Mouse (Mus musculus) intestine, postnatal 0 days (tissue): ENCODE data around the gene Prickle2. TPM values are rescaled to one million over a fixed set of nuclear protein-coding genes. Genes with fewer than 3 reads are reported as not detected.

Source experiments
- ATAC-seq: fragments of 200-750 bp; cut with Nextera tagmentation; 2 replicates; pipeline ENCODE4 v1.8.0; 2017; ENCODE audit warnings: mild to moderate bottlenecking, moderate TSS enrichment, moderate library complexity
- H3K27ac ChIP-seq: fragments of 300-500 bp; sonication (generic); 2 replicates; pipeline ENCODE4 v1.5.1; 2014; ENCODE audit warnings: mild to moderate bottlenecking, low read depth, low read length, moderate library complexity
- H3K27me3 ChIP-seq: fragments of 300-500 bp; sonication (generic); replicated peaks from 2 replicates; pipeline ENCODE4 v1.6.1; 2014; ENCODE audit warnings: low read length, mixed read lengths; ENCODE audit not compliant: control insufficient read depth, insufficient read depth
- H3K36me3 ChIP-seq: fragments of 300-500 bp; sonication (generic); 2 replicates; pipeline ENCODE4 v1.6.1; 2014; ENCODE audit warnings: mild to moderate bottlenecking, moderate library complexity; ENCODE audit not compliant: control insufficient read depth, insufficient read depth
- H3K4me1 ChIP-seq: fragments of 300-500 bp; sonication (generic); replicated peaks from 2 replicates; pipeline ENCODE4 v1.6.1; 2014; ENCODE audit warnings: antibody characterized with exemption, low read length, mixed read lengths; ENCODE audit not compliant: control insufficient read depth, insufficient read depth
- H3K4me2 ChIP-seq: fragments of 300-500 bp; sonication (generic); replicated peaks from 2 replicates; pipeline ENCODE4 v1.6.1; 2014; ENCODE audit warnings: low read depth, mild to moderate bottlenecking, moderate library complexity
- H3K4me3 ChIP-seq: fragments of 300-500 bp; sonication (generic); 2 replicates; pipeline ENCODE4 v1.5.1; 2014; ENCODE audit warnings: low read depth, low read length
- H3K9ac ChIP-seq: fragments of 300-500 bp; sonication (generic); 2 replicates; pipeline ENCODE4 v1.6.1; 2014; ENCODE audit warnings: mild to moderate bottlenecking, low read depth, low read length
- H3K9me3 ChIP-seq: fragments of 300-500 bp; sonication (generic); 2 replicates; pipeline ENCODE4 v1.6.1; 2016; ENCODE audit warnings: mixed run types; ENCODE audit not compliant: control insufficient read depth
- CTCF ChIP-seq: sonication (generic); IDR thresholded peaks from 2 replicates; pipeline ENCODE4 v1.5.1; 2016; ENCODE audit warnings: low read depth, mild to moderate bottlenecking, control low read depth, antibody characterized with exemption, moderate library complexity
- WGBS: fragments of 180-500 bp; shearing (Covaris S2); extraction: QIAGEN DNeasy Blood & Tissue Kit; methylation state at CpG from one replicate; pipeline ENCODE4 v1.1.7; 2014; 5-methylcytosine and 5-hydroxymethylcytosine counted together
- polyA plus RNA-seq: library from polyadenylated mRNA; unstranded; fragments of >200 nt; fragmentation: Nextera tagmentation; extraction: Ambion mirVana; gene quantifications from 2 replicates; pipeline ENCODE4 v1.2.1, GENCODE M21; 2015

The Prickle2 gene
- polyA plus RNA-seq, 1 experiment from 2014 or later: 1.7 TPM

GRCm38 (mm10) chr6:92596340-92596739 is 109.6 kb downstream of the Prickle2 start:
- Histone ChIP-seq H3K9me3 (no peaks in the 10 kb centered on the region), H3K9ac (no peak overlapping the region), H3K27ac (no peak overlapping the region), H3K36me3 (no peaks in the 10 kb centered on the region), H3K4me1 (no peaks in the 10 kb centered on the region), H3K4me2 (no peak overlapping the region), H3K4me3 (no peak overlapping the region), H3K27me3 (no peaks in the 10 kb centered on the region)
- 84% methylated on average over 3 of the region's 3 CpGs for WGBS
- ATAC-seq: no peak
- TF ChIP-seq CTCF: no peak

- H3K36me3 ChIP-seq: no peaks in the 10 kb centered on the region
- TF ChIP-seq CTCF: no peak
- H3K9me3 ChIP-seq: no peaks in the 10 kb centered on the region
- no peak overlapping the region for H3K27ac ChIP-seq
- H3K4me2 ChIP-seq: no peak overlapping the region
- H3K27me3 ChIP-seq: no peaks in the 10 kb centered on the region
- no peak overlapping the region for H3K9ac ChIP-seq
- H3K4me1 ChIP-seq: no peaks in the 10 kb centered on the region
- ATAC-seq: no peak
- no peak overlapping the region for H3K4me3 ChIP-seq
- 67% methylated on average over 5 of the region's 5 CpGs for WGBS
These were observed 116.4 kb downstream of the Prickle2 start for GRCm38 (mm10) chr6:92589381-92590065.

DNA sequence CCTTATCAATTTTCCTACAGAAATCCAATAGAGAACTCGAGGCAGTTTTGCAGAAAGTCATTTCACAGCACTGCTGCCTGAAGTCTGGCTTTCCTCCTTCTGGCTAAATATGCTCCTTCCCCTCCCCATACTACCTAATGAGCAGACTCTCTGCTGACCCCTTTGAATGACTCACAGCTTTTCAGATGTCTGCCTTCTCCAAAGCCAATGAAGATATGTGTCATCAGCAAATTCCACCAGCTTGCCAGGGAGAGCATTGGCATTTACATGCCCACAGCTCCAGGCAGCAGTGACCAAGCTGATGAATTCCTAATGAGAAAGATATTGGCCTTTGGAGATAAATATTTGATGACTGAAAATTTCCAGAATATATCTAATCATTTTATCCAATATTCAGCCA is 121.9 kb downstream of the Prickle2 start:
- no peaks in the 10 kb centered on the region for H3K4me1 ChIP-seq
- no peaks in the 10 kb centered on the region for H3K36me3 ChIP-seq
- H3K4me3 ChIP-seq: no peak overlapping the region
- no peaks in the 10 kb centered on the region for H3K27me3 ChIP-seq
- H3K27ac ChIP-seq: no peak overlapping the region
- ATAC-seq: no peak
- no peak overlapping the region for H3K9ac ChIP-seq
- no peak overlapping the region for H3K4me2 ChIP-seq
- WGBS: 46% methylated on average over 1 of the region's 1 CpGs
- no peak for TF ChIP-seq CTCF
- H3K9me3 ChIP-seq: no peaks in the 10 kb centered on the region

DNA sequence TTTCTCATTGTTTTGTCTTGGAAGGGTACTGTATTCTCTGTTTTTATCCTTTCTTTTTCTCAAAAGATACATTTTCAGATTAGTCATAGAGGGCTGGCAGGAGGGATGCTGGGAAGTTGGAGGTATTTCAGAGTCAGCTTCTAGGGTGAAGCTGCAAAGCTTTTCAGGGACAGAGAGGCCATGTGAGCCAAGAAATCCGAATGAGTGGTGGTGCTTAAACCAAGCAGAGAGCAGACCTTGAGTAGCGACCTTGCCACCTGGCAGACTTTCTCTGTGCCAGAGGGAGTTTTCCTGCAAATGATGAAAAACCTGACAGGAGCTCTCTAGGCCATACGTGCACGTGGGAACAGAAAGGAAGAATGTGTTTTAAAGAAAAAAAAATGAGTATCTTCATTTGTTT is 130.7 kb downstream of the Prickle2 start:
- Histone ChIP-seq H3K4me1 (no peaks in the 10 kb centered on the region), H3K9ac (no peak overlapping the region), H3K4me3 (no peak overlapping the region), H3K27ac (no peak overlapping the region), H3K9me3 (no peaks in the 10 kb centered on the region), H3K36me3 (no peaks in the 10 kb centered on the region), H3K27me3 (no peaks in the 10 kb centered on the region), H3K4me2 (no peak overlapping the region)
- 77% methylated on average over 4 of the region's 4 CpGs for WGBS
- no peak for TF ChIP-seq CTCF
- ATAC-seq: no peak

DNA sequence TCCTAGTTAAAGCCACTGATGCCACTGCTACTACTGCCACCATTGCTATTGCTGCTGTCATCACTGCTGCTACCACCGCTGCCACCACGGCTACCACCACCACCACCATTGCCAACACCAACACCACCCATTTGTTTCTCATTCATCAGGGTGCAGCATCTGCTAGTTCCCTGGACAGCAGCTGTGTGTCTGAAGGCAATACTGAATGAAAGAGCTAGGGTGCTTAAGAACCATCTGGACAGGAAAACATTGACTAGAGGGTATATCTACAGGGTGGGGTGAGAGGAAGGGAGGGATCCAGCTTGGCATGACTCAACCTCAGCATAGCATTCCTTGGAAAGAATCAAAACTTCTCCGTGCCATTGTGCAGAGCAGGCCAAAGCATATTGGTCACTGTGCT is 133.8 kb downstream of the Prickle2 start:
- ATAC-seq: no peak
- H3K9ac ChIP-seq: no peak overlapping the region

GRCm38 (mm10) chr6:92570090-92570489 is 135.9 kb downstream of the Prickle2 start:
- ATAC-seq: no peak
- Histone ChIP-seq H3K4me1 (no peaks in the 10 kb centered on the region), H3K27ac (no peak overlapping the region), H3K27me3 (no peaks in the 10 kb centered on the region), H3K36me3 (no peaks in the 10 kb centered on the region), H3K9ac (no peak overlapping the region), H3K9me3 (no peaks in the 10 kb centered on the region), H3K4me2 (no peak overlapping the region), H3K4me3 (no peak overlapping the region)
- TF ChIP-seq CTCF: no peak
- 37% methylated on average over 7 of the region's 7 CpGs for WGBS

More for the DNA sequence above, 133.8 kb downstream of the Prickle2 start:
- 83% methylated on average over 3 of the region's 3 CpGs for WGBS
- no peak overlapping the region for H3K4me3 ChIP-seq
- no peaks in the 10 kb centered on the region for H3K4me1 ChIP-seq
- no peak overlapping the region for H3K27ac ChIP-seq
- H3K27me3 ChIP-seq: no peaks in the 10 kb centered on the region
- no peak overlapping the region for H3K4me2 ChIP-seq
- H3K36me3 ChIP-seq: no peaks in the 10 kb centered on the region
- TF ChIP-seq CTCF: no peak
- H3K9me3 ChIP-seq: no peaks in the 10 kb centered on the region
